Mouse (Mus musculus) ES-Bruce4 (cell line): ENCODE data around the gene Espl1. TPM values are rescaled to one million over a fixed set of nuclear protein-coding genes. Genes with fewer than 3 reads are reported as not detected.

ENCODE experiments used
- H3K27ac ChIP-seq: 2 replicates; pipeline ENCODE4 v1.5.1; 2012; ENCODE audit warnings: low read length, inconsistent platforms; ENCODE audit not compliant: insufficient read depth
- H3K27me3 ChIP-seq: 2 replicates; pipeline ENCODE4 v1.6.1; 2012; ENCODE audit warnings: mild to moderate bottlenecking, low read length, inconsistent platforms; ENCODE audit not compliant: control insufficient read depth, poor library complexity, insufficient read depth, severe bottlenecking
- H3K36me3 ChIP-seq: 2 replicates; pipeline ENCODE4 v1.6.1; 2012; ENCODE audit warnings: inconsistent platforms, mild to moderate bottlenecking, low read length, moderate library complexity; ENCODE audit not compliant: control insufficient read depth, poor library complexity, insufficient read depth, severe bottlenecking
- H3K4me1 ChIP-seq: one replicate; pipeline ENCODE4 v1.8.1; 2011; ENCODE audit warnings: low read length; ENCODE audit not compliant: control insufficient read depth, insufficient read depth
- H3K4me3 ChIP-seq: 2 replicates; pipeline ENCODE4 v1.5.1; 2011; ENCODE audit warnings: low read depth, mild to moderate bottlenecking, low read length
- H3K9ac ChIP-seq: 2 replicates; pipeline ENCODE4 v1.6.1; 2012; ENCODE audit warnings: low read depth, mild to moderate bottlenecking, inconsistent platforms; ENCODE audit not compliant: poor library complexity, severe bottlenecking
- H3K9me3 ChIP-seq: replicated peaks from 2 replicates; pipeline ENCODE4 v1.6.1; 2012; ENCODE audit warnings: mild to moderate bottlenecking, low read length, inconsistent platforms; ENCODE audit not compliant: control insufficient read depth, poor library complexity, insufficient read depth, severe bottlenecking
- CTCF ChIP-seq: IDR thresholded peaks from one replicate; pipeline ENCODE4 v1.8.1; 2011; ENCODE audit warnings: low read depth, low read length
- EP300 ChIP-seq: IDR thresholded peaks from 2 replicates; pipeline ENCODE4 v1.6.1; 2011; ENCODE audit warnings: low read depth, low read length; ENCODE audit not compliant: insufficient read depth
- POLR2A ChIP-seq: IDR thresholded peaks from one replicate; pipeline ENCODE4 v1.8.1; 2011; ENCODE audit warnings: low read length; ENCODE audit not compliant: insufficient read depth
- polyA plus RNA-seq: library from polyadenylated mRNA; stranded (reverse); fragments of >200 nt; gene quantifications from 2 replicates; pipeline ENCODE4 v1.2.4, GENCODE M21; 2011; ENCODE audit warnings: low read depth; ENCODE audit not compliant: missing spikeins, insufficient read depth, insufficient read length

Gene Espl1
- polyA plus RNA-seq, 1 experiment: 71.7 TPM

- TF ChIP-seq POLR2A (no peak), EP300 (no peak), CTCF (no peak)
- Histone ChIP-seq H3K9ac (no peak within 1 kb of the TSS), H3K27ac (no peak within 1 kb of the TSS), H3K4me3 (no peak within 1 kb of the TSS), H3K9me3 (no peaks in the 10 kb centered on the region), H3K4me1 (peaks cover 4% of the 10 kb centered on the region), H3K27me3 (no peaks in the 10 kb centered on the region), H3K36me3 (no peaks in the 10 kb centered on the region)
Observed at GRCm38 (mm10) chr15:102366733-102367344, 70.8 kb downstream of the Espl1 start, which contains the start of gene Sp7. Sp7 (minus strand) TSS chr15:102367182.

- no peak overlapping the region for H3K4me3 ChIP-seq
- H3K36me3 ChIP-seq: no peaks in the 10 kb centered on the region
- H3K9me3 ChIP-seq: no peaks in the 10 kb centered on the region
- H3K9ac ChIP-seq: peak overlapping the region; percentile 31; the same call in 1 of the 2 replicates
- H3K27ac ChIP-seq: no peak overlapping the region
- peaks cover 4% of the 10 kb centered on the region for H3K4me1 ChIP-seq
- TF ChIP-seq POLR2A (no peak), CTCF (no peak), EP300 (no peak)
- no peaks in the 10 kb centered on the region for H3K27me3 ChIP-seq
Observed at GRCm38 (mm10) chr15:102369972-102370371, 73.9 kb downstream of the Espl1 start.

- TF ChIP-seq EP300: 0 out of 2 replicates have a peak, but pooled peaks have one; percentile 6
- no peak for TF ChIP-seq CTCF
- no peak for TF ChIP-seq POLR2A
- Histone ChIP-seq H3K36me3 (no peaks in the 10 kb centered on the region), H3K4me1 (peaks cover 4% of the 10 kb centered on the region), H3K27ac (no peak overlapping the region), H3K4me3 (peak overlapping the region; percentile 6), H3K9ac (peak overlapping the region; percentile 19), H3K27me3 (no peaks in the 10 kb centered on the region), H3K9me3 (no peaks in the 10 kb centered on the region)
Observed at GRCm38 (mm10) chr15:102370727-102371126, 74.7 kb downstream of the Espl1 start.

Other genes starting within 250 kb of the Espl1 start
- 584 and 631 TPM in 2 replicates for gene Eif4b, start 222.5 kb upstream of the Espl1 start, polyA plus RNA-seq
- 10.4 and 12.8 TPM in 2 replicates for gene Tns2, start 195.9 kb upstream of the Espl1 start, polyA plus RNA-seq
- 11.7 and 15.1 TPM in 2 replicates for gene Spryd3, start 160.0 kb upstream of the Espl1 start, polyA plus RNA-seq
- gene Igfbp6, start 151.9 kb upstream of the Espl1 start, polyA plus RNA-seq: 2.0 and 2.2 TPM in 2 replicates
- gene Soat2, start 145.7 kb upstream of the Espl1 start, polyA plus RNA-seq: 0.45 TPM in 1 of 2 replicates, not detected in the other
- 53.7 and 54.3 TPM in 2 replicates for gene Zfp740, start 93.0 kb upstream of the Espl1 start, polyA plus RNA-seq
- 17.8 and 19.3 TPM in 2 replicates for gene Csad, start 91.5 kb upstream of the Espl1 start, polyA plus RNA-seq
- gene Itgb7, start 64.3 kb upstream of the Espl1 start, polyA plus RNA-seq: 3.1 and 9.7 TPM in 2 replicates
- gene Rarg, start 38.7 kb upstream of the Espl1 start, polyA plus RNA-seq: 38.6 and 42.7 TPM in 2 replicates
- gene Gm9918, start 25.7 kb upstream of the Espl1 start, polyA plus RNA-seq: 0.81 and 1.1 TPM in 2 replicates
- 23.2 and 28.0 TPM in 2 replicates for gene Mfsd5, start 16.8 kb upstream of the Espl1 start, polyA plus RNA-seq
- 233 and 309 TPM in 2 replicates for gene Pfdn5, start 29.9 kb downstream of the Espl1 start, polyA plus RNA-seq
- gene Myg1, start 35.4 kb downstream of the Espl1 start, polyA plus RNA-seq: 38.6 and 48.8 TPM in 2 replicates
- gene Aaas, start 54.5 kb downstream of the Espl1 start, polyA plus RNA-seq: 196 and 252 TPM in 2 replicates
- gene Sp7, start 70.9 kb downstream of the Espl1 start, polyA plus RNA-seq: not detected in 2 replicates
- 103 and 106 TPM in 2 replicates for gene Sp1, start 109.9 kb downstream of the Espl1 start, polyA plus RNA-seq
- 1.8 and 2.8 TPM in 2 replicates for gene Amhr2, start 149.1 kb downstream of the Espl1 start, polyA plus RNA-seq
- 49.7 and 55.4 TPM in 2 replicates for gene Prr13, start 162.8 kb downstream of the Espl1 start, polyA plus RNA-seq
- 1,129 and 1,194 TPM in 2 replicates for gene Pcbp2, start 174.3 kb downstream of the Espl1 start, polyA plus RNA-seq
- not detected in 2 replicates for gene Gm10337, start 207.5 kb downstream of the Espl1 start, polyA plus RNA-seq
- gene Map3k12, start 220.8 kb downstream of the Espl1 start, polyA plus RNA-seq: 11.1 and 14.0 TPM in 2 replicates
- 45.3 and 47.5 TPM in 2 replicates for gene Tarbp2, start 221.9 kb downstream of the Espl1 start, polyA plus RNA-seq
- 0.68 and 1.0 TPM in 2 replicates for gene Npff, start 228.7 kb downstream of the Espl1 start, polyA plus RNA-seq